Mouse (Mus musculus) ES-E14 (cell line): ENCODE data around the gene Cox10.

Experiments used
- CHD2 ChIP-seq: IDR thresholded peaks from 2 replicates; pipeline ENCODE4 v1.6.1; 2014; ENCODE audit warnings: mild to moderate bottlenecking, low read depth, low read length, inconsistent platforms
- HCFC1 ChIP-seq: IDR thresholded peaks from 2 replicates; pipeline ENCODE4 v1.6.1; 2012; ENCODE audit warnings: low read length, inconsistent platforms, borderline replicate concordance; ENCODE audit not compliant: insufficient read depth
- MAFK ChIP-seq: IDR thresholded peaks from 2 replicates; pipeline ENCODE4 v1.6.1; 2014; ENCODE audit warnings: mild to moderate bottlenecking, low read depth, low read length, inconsistent platforms; ENCODE audit not compliant: insufficient read depth

- TF ChIP-seq HCFC1 (no peak), MAFK (no peak), CHD2 (no peak)
Observed at GRCm38 (mm10) chr11:63919211-63920098, 159.8 kb downstream of the Cox10 start.
